Mouse (Mus musculus): ENCODE measurements around the gene Cdc42ep1. TPM values are rescaled to one million over a fixed set of nuclear protein-coding genes. Genes with fewer than 3 reads are reported as not detected.
A peak's percentile ranks its signal among the peaks of the same experiment; 100 is the strongest.

Gene Cdc42ep1
- polyA plus RNA-seq, 1 experiment from 2014 or later: 8.4 TPM

GRCm38 (mm10) chr15:78831720-78832657 lies 10.4 kb upstream of the Cdc42ep1 start:
- no peak for ATAC-seq (ENCODE audit: low FRiP score)
- H3K27ac ChIP-seq: peak overlapping the region; percentile 73
- 0 out of 2 replicates have a peak overlapping the region, but pooled peaks have one; percentile 4 for H3K4me2 ChIP-seq

GRCm38 (mm10) chr15:78832701-78833123 lies 9.7 kb upstream of the Cdc42ep1 start:
- Histone ChIP-seq H3K9me3 (no peaks in the 10 kb centered on the region), H3K4me3 (replicated peaks) (no peak overlapping the region), H3K27ac (peak overlapping the region; percentile 73), H3K27me3 (peaks cover 31% of the 10 kb centered on the region), H3K9ac (peak overlapping the region; percentile 44; the same call in 1 of the 2 replicates), H3K4me1 (peaks cover 39% of the 10 kb centered on the region), H3K36me3 (replicated peaks) (no peaks in the 10 kb centered on the region), H3K4me2 (0 out of 2 replicates have a peak overlapping the region, but pooled peaks have one; percentile 4)
- ATAC-seq (ENCODE audit: low FRiP score): peak; percentile 45; the same call in 1 of the 2 replicates
- 7% methylated on average over 14 of the region's 14 CpGs for WGBS

More at GRCm38 (mm10) chr15:78831720-78832657, 10.4 kb upstream of the Cdc42ep1 start:
- Histone ChIP-seq H3K4me3 (replicated peaks) (no peak overlapping the region), H3K9me3 (no peaks in the 10 kb centered on the region), H3K9ac (peak overlapping the region; percentile 44; the same call in 1 of the 2 replicates), H3K27me3 (peaks cover 39% of the 10 kb centered on the region), H3K4me1 (peaks cover 39% of the 10 kb centered on the region), H3K36me3 (replicated peaks) (no peaks in the 10 kb centered on the region)
- 55% methylated on average over 19 of the region's 19 CpGs for WGBS

GRCm38 (mm10) chr15:78833582-78833981 lies 8.8 kb upstream of the Cdc42ep1 start:
- Histone ChIP-seq H3K9ac (no peak overlapping the region), H3K27ac (peak overlapping the region; percentile 73; the same call in 1 of the 2 replicates), H3K9me3 (no peaks in the 10 kb centered on the region), H3K4me2 (no peak overlapping the region), H3K4me1 (peaks cover 33% of the 10 kb centered on the region), H3K4me3 (replicated peaks) (no peak overlapping the region), H3K36me3 (replicated peaks) (no peaks in the 10 kb centered on the region), H3K27me3 (peaks cover 23% of the 10 kb centered on the region)
- ATAC-seq (ENCODE audit: low FRiP score): no peak
- WGBS: 88% methylated on average over 3 of the region's 3 CpGs

GRCm38 (mm10) chr15:78834233-78835005 lies 8.0 kb upstream of the Cdc42ep1 start:
- Histone ChIP-seq H3K4me1 (peaks cover 40% of the 10 kb centered on the region), H3K36me3 (replicated peaks) (no peaks in the 10 kb centered on the region), H3K4me3 (replicated peaks) (no peak overlapping the region), H3K27me3 (peaks cover 24% of the 10 kb centered on the region), H3K4me2 (no peak overlapping the region), H3K9ac (0 out of 2 replicates have a peak overlapping the region, but pooled peaks have one; percentile 4), H3K27ac (peak overlapping the region; percentile 13; the same call in 1 of the 2 replicates), H3K9me3 (no peaks in the 10 kb centered on the region)
- WGBS: 53% methylated on average over 10 of the region's 10 CpGs
- ATAC-seq (ENCODE audit: low FRiP score): no peak

- Histone ChIP-seq H3K9ac (no peak overlapping the region), H3K4me1 (peaks cover 50% of the 10 kb centered on the region), H3K27me3 (peaks cover 34% of the 10 kb centered on the region), H3K36me3 (replicated peaks) (no peaks in the 10 kb centered on the region), H3K27ac (peak overlapping the region; percentile 56), H3K9me3 (no peaks in the 10 kb centered on the region), H3K4me3 (replicated peaks) (no peak overlapping the region), H3K4me2 (no peak overlapping the region)
- 23% methylated on average over 11 of the region's 12 CpGs for WGBS
- ATAC-seq (ENCODE audit: low FRiP score): no peak
These were observed 7.0 kb upstream of the Cdc42ep1 start for GRCm38 (mm10) chr15:78835200-78836085.

GRCm38 (mm10) chr15:78836086-78836621 lies 6.3 kb upstream of the Cdc42ep1 start:
- Histone ChIP-seq H3K4me1 (peaks cover 51% of the 10 kb centered on the region), H3K27me3 (peaks cover 36% of the 10 kb centered on the region), H3K4me3 (replicated peaks) (no peak overlapping the region), H3K9ac (no peak overlapping the region), H3K4me2 (no peak overlapping the region), H3K27ac (peak overlapping the region; percentile 50; the same call in 1 of the 2 replicates), H3K36me3 (replicated peaks) (no peaks in the 10 kb centered on the region), H3K9me3 (no peaks in the 10 kb centered on the region)
- 52% methylated on average over 8 of the region's 8 CpGs for WGBS
- ATAC-seq (ENCODE audit: low FRiP score): no peak

- peaks cover 58% of the 10 kb centered on the region for H3K27me3 ChIP-seq
- WGBS: 0% methylated on average over 2 of the region's 2 CpGs
- H3K9ac ChIP-seq: no peak overlapping the region
- no peaks in the 10 kb centered on the region for H3K36me3 ChIP-seq (replicated peaks)
- ATAC-seq (ENCODE audit: low FRiP score): peak; percentile 43
- peaks cover 51% of the 10 kb centered on the region for H3K4me1 ChIP-seq
- H3K27ac ChIP-seq: peak overlapping the region; percentile 57
- no peak overlapping the region for H3K4me3 ChIP-seq (replicated peaks)
- H3K9me3 ChIP-seq: no peaks in the 10 kb centered on the region
- H3K4me2 ChIP-seq: peak overlapping the region; percentile 27
These were observed 2.7 kb upstream of the Cdc42ep1 start for GRCm38 (mm10) chr15:78839744-78840143.

- Histone ChIP-seq H3K4me2 (no peak overlapping the region), H3K9me3 (no peaks in the 10 kb centered on the region), H3K4me1 (peaks cover 46% of the 10 kb centered on the region), H3K4me3 (replicated peaks) (no peak overlapping the region), H3K27me3 (peaks cover 61% of the 10 kb centered on the region), H3K36me3 (replicated peaks) (no peaks in the 10 kb centered on the region), H3K27ac (no peak overlapping the region; the same call in 1 of the 2 replicates), H3K9ac (no peak overlapping the region)
- WGBS: 48% methylated on average over 3 of the region's 3 CpGs
- no peak for ATAC-seq (ENCODE audit: low FRiP score)
These were observed 2.2 kb upstream of the Cdc42ep1 start for GRCm38 (mm10) chr15:78840241-78840640.

GRCm38 (mm10) chr15:78840751-78841150 lies 1.7 kb upstream of the Cdc42ep1 start:
- peaks cover 41% of the 10 kb centered on the region for H3K4me1 ChIP-seq
- ATAC-seq (ENCODE audit: low FRiP score): no peak
- 57% methylated on average over 11 of the region's 11 CpGs for WGBS
- no peak overlapping the region for H3K4me3 ChIP-seq (replicated peaks)
- peaks cover 66% of the 10 kb centered on the region for H3K27me3 ChIP-seq
- H3K9me3 ChIP-seq: no peaks in the 10 kb centered on the region
- H3K27ac ChIP-seq: no peak overlapping the region
- no peaks in the 10 kb centered on the region for H3K36me3 ChIP-seq (replicated peaks)
- no peak overlapping the region for H3K4me2 ChIP-seq
- no peak overlapping the region for H3K9ac ChIP-seq

GRCm38 (mm10) chr15:78841161-78841790 lies 1.1 kb upstream of the Cdc42ep1 start:
- H3K9me3 ChIP-seq: no peaks in the 10 kb centered on the region
- no peak overlapping the region for H3K4me2 ChIP-seq
- no peak overlapping the region for H3K4me3 ChIP-seq (replicated peaks)
- no peaks in the 10 kb centered on the region for H3K36me3 ChIP-seq (replicated peaks)
- H3K4me1 ChIP-seq: peaks cover 37% of the 10 kb centered on the region
- H3K27me3 ChIP-seq: peaks cover 72% of the 10 kb centered on the region
- no peak for ATAC-seq (ENCODE audit: low FRiP score)
- H3K9ac ChIP-seq: no peak overlapping the region
- no peak overlapping the region for H3K27ac ChIP-seq
- WGBS: 46% methylated on average over 6 of the region's 6 CpGs
